Mouse (Mus musculus) kidney, postnatal 0 days (tissue): ENCODE measurements around the gene Umps. TPM values are rescaled to one million over a fixed set of nuclear protein-coding genes. Genes with fewer than 3 reads are reported as not detected.

Experiments used
- ATAC-seq: fragments of 200-750 bp; cut with Nextera tagmentation; replicated peaks from 2 replicates; pipeline ENCODE4 v1.8.0; 2017; ENCODE audit warnings: low read depth, moderate number of reproducible peaks, moderate TSS enrichment, moderate library complexity; ENCODE audit not compliant: low FRiP score
- DNase-seq: peaks from one replicate; pipeline ENCODE4 v3.0.0-alpha.2; 2016; ENCODE audit warnings: low spot score
- H3K27ac ChIP-seq: fragments of 300-500 bp; sonication (generic); 2 replicates; pipeline ENCODE4 v1.5.1; 2014; ENCODE audit warnings: mild to moderate bottlenecking
- H3K27me3 ChIP-seq: fragments of 300-500 bp; sonication (generic); 2 replicates; pipeline ENCODE4 v1.6.1; 2014; ENCODE audit warnings: low read length, mixed read lengths; ENCODE audit not compliant: insufficient read depth
- H3K36me3 ChIP-seq: fragments of 300-500 bp; sonication (generic); 2 replicates; pipeline ENCODE4 v1.6.1; 2014; ENCODE audit warnings: low read length, mixed read lengths; ENCODE audit not compliant: insufficient read depth
- H3K4me1 ChIP-seq: fragments of 300-500 bp; sonication (generic); replicated peaks from 2 replicates; pipeline ENCODE4 v1.6.1; 2014; ENCODE audit warnings: antibody characterized with exemption, low read length, mixed read lengths; ENCODE audit not compliant: insufficient read depth
- H3K4me2 ChIP-seq: fragments of 300-500 bp; sonication (generic); 2 replicates; pipeline ENCODE4 v1.6.1; 2014; ENCODE audit warnings: mild to moderate bottlenecking, low read length, moderate library complexity, mixed read lengths
- H3K4me3 ChIP-seq: fragments of 300-500 bp; sonication (generic); replicated peaks from 2 replicates; pipeline ENCODE4 v1.5.1; 2014; ENCODE audit warnings: low read depth, low read length
- H3K9ac ChIP-seq: fragments of 300-500 bp; sonication (generic); 2 replicates; pipeline ENCODE4 v1.6.1; 2014; ENCODE audit warnings: low read depth, low read length
- H3K9me3 ChIP-seq: fragments of 300-500 bp; sonication (generic); replicated peaks from 2 replicates; pipeline ENCODE4 v1.6.1; 2016; ENCODE audit warnings: low read length, inconsistent platforms, mixed read lengths
- CTCF ChIP-seq: IDR thresholded peaks from 2 replicates; pipeline ENCODE4 v1.5.1; 2016; ENCODE audit warnings: antibody characterized with exemption, low read depth, mild to moderate bottlenecking, moderate library complexity
- WGBS: fragments of 180-500 bp; shearing (Covaris S2); extraction: QIAGEN DNeasy Blood & Tissue Kit; methylation state at CpG from one replicate; pipeline ENCODE4 v1.1.7; 2014; 5-methylcytosine and 5-hydroxymethylcytosine counted together
- polyA plus RNA-seq: library from polyadenylated mRNA; unstranded; fragments of >200 nt; fragmentation: Nextera tagmentation; extraction: Ambion mirVana; gene quantifications from 2 replicates; pipeline ENCODE4 v1.2.1, GENCODE M21; 2015

Gene Umps
- polyA plus RNA-seq, 1 experiment from 2014 or later: 37.9 TPM

- 45% methylated on average over 5 of the region's 5 CpGs for WGBS
- peak overlapping the region; percentile 54 for H3K27ac ChIP-seq
These were observed 45.3 kb downstream of the Umps start for GRCm38 (mm10) chr16:33921514-33921913.

GRCm38 (mm10) chr16:33917926-33918325 is 48.9 kb downstream of the Umps start:
- Histone ChIP-seq H3K4me2 (no peak overlapping the region), H3K4me3 (no peak overlapping the region), H3K9ac (no peak overlapping the region), H3K9me3 (no peaks in the 10 kb centered on the region), H3K36me3 (peaks cover 6% of the 10 kb centered on the region), H3K4me1 (peaks cover 37% of the 10 kb centered on the region; the same call in 1 of the 2 replicates), H3K27me3 (no peaks in the 10 kb centered on the region), H3K27ac (peak overlapping the region; percentile 70; the same call in 1 of the 2 replicates)
- ATAC-seq: no peak
- no peak for TF ChIP-seq CTCF
- no peak for DNase-seq
- 70% methylated on average over 5 of the region's 5 CpGs for WGBS

More at GRCm38 (mm10) chr16:33921514-33921913, 45.3 kb downstream of the Umps start:
- H3K4me2 ChIP-seq: no peak overlapping the region
- no peak overlapping the region for H3K4me3 ChIP-seq
- H3K36me3 ChIP-seq: peaks cover 6% of the 10 kb centered on the region
- H3K27me3 ChIP-seq: no peaks in the 10 kb centered on the region
- no peak overlapping the region for H3K9ac ChIP-seq
- DNase-seq (no peak), ATAC-seq (no peak)
- no peak for TF ChIP-seq CTCF
- H3K9me3 ChIP-seq: no peaks in the 10 kb centered on the region
- peaks cover 39% of the 10 kb centered on the region for H3K4me1 ChIP-seq

DNA sequence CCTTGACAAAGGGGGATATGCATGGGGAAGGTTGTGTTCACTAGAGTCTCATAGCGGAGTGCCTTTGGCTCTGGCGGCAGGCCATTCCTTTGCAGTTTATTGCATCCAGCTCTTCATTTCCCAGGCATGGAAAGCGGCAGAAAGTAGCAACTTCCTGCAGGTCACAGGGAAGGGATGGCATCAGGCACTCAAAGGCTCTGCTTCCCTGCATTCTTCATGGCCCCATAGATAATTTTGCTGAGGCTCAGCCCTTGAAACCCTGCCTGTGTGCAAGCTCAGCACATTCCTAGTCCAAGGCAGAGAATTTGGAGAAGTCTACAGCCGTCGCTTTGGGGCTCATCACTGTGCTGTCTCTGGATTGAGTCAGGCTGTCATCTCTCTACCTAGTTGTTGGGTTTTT is 49.4 kb downstream of the Umps start:
- no peaks in the 10 kb centered on the region for H3K9me3 ChIP-seq
- H3K4me2 ChIP-seq: no peak overlapping the region
- 49% methylated on average over 5 of the region's 5 CpGs for WGBS
- no peak for DNase-seq
- peak overlapping the region; percentile 70 for H3K27ac ChIP-seq
- H3K4me1 ChIP-seq: peaks cover 34% of the 10 kb centered on the region; the same call in 1 of the 2 replicates
- no peak for TF ChIP-seq CTCF
- H3K36me3 ChIP-seq: peaks cover 6% of the 10 kb centered on the region
- no peaks in the 10 kb centered on the region for H3K27me3 ChIP-seq
- no peak overlapping the region for H3K9ac ChIP-seq
- ATAC-seq: no peak
- H3K4me3 ChIP-seq: no peak overlapping the region

- 38% methylated on average over 12 of the region's 12 CpGs for WGBS
These were observed 50.2 kb downstream of the Umps start for GRCm38 (mm10) chr16:33916473-33917251.

GRCm38 (mm10) chr16:33914997-33915396 is 51.8 kb downstream of the Umps start:
- Histone ChIP-seq H3K36me3 (peaks cover 7% of the 10 kb centered on the region), H3K4me2 (no peak overlapping the region), H3K27ac (no peak overlapping the region), H3K27me3 (no peaks in the 10 kb centered on the region), H3K9me3 (no peaks in the 10 kb centered on the region), H3K4me1 (peaks cover 22% of the 10 kb centered on the region), H3K4me3 (no peak overlapping the region), H3K9ac (no peak overlapping the region)
- TF ChIP-seq CTCF: no peak
- ATAC-seq (no peak), DNase-seq (no peak)
- 73% methylated on average over 4 of the region's 4 CpGs for WGBS

More at GRCm38 (mm10) chr16:33916473-33917251, 50.2 kb downstream of the Umps start:
- peak; percentile 71 for ATAC-seq
- DNase-seq: peak; percentile 58
- Histone ChIP-seq H3K36me3 (peaks cover 6% of the 10 kb centered on the region), H3K4me3 (no peak overlapping the region), H3K9ac (no peak overlapping the region), H3K4me1 (peaks cover 31% of the 10 kb centered on the region), H3K27me3 (no peaks in the 10 kb centered on the region), H3K9me3 (no peaks in the 10 kb centered on the region), H3K4me2 (no peak overlapping the region), H3K27ac (peak overlapping the region; percentile 70)
- TF ChIP-seq CTCF: no peak

DNA sequence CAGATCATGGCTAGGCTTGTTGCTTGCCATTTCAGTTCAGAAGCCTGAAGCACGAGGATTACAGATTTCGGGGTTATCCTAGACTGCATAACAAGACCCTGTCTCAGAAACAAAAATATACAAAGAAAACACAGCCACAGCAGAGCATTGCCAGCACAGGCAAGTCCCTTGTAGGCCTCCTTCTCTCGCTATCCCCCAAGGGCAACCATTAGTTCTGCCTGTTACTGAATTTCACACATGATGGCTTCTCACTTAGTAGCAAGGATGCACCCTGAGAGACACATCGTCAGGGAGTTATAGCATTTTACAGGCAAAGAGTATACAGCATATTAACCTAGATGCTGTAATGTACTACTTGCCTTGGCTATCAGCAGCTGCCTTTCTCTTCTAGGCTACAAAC is 58.6 kb downstream of the Umps start:
- H3K4me1 ChIP-seq: peaks cover 9% of the 10 kb centered on the region; the same call in 1 of the 2 replicates
- DNase-seq (no peak), ATAC-seq (no peak)
- no peak overlapping the region for H3K27ac ChIP-seq
- WGBS: 70% methylated on average over 4 of the region's 4 CpGs
- H3K4me3 ChIP-seq: no peak overlapping the region
- H3K9ac ChIP-seq: no peak overlapping the region
- H3K36me3 ChIP-seq: 0 out of 2 replicates have a peak, but pooled peaks cover 5% of the 10 kb centered on the region
- no peak for TF ChIP-seq CTCF
- H3K4me2 ChIP-seq: no peak overlapping the region
- no peaks in the 10 kb centered on the region for H3K9me3 ChIP-seq
- no peaks in the 10 kb centered on the region for H3K27me3 ChIP-seq

Other genes with a start within 250 kb of the Umps start
- not detected in 2 replicates for gene Muc13, start 173.0 kb downstream of the Umps start, polyA plus RNA-seq
- gene Itgb5, start 137.4 kb downstream of the Umps start, polyA plus RNA-seq: 48.6 and 53.2 TPM in 2 replicates